Mouse (Mus musculus) midbrain, postnatal 0 days (tissue): ENCODE measurements around the gene Rab11fip3. TPM values are rescaled to one million over a fixed set of nuclear protein-coding genes. Genes with fewer than 3 reads are reported as not detected.

Source experiments
- ATAC-seq: fragments of 200-750 bp; cut with Nextera tagmentation; 2 replicates; pipeline ENCODE4 v1.8.0; 2017; ENCODE audit warnings: moderate number of reproducible peaks, mild to moderate bottlenecking, moderate TSS enrichment, moderate library complexity; ENCODE audit not compliant: low FRiP score
- DNase-seq: peaks from one replicate; pipeline ENCODE4 v3.0.0-alpha.2; 2015; ENCODE audit warnings: low spot score
- H3K27ac ChIP-seq: fragments of 300-500 bp; sonication (generic); 2 replicates; pipeline ENCODE4 v1.5.1; 2014; ENCODE audit warnings: low read depth, mild to moderate bottlenecking, low read length, mixed read lengths
- H3K27me3 ChIP-seq: fragments of 300-500 bp; sonication (generic); 2 replicates; pipeline ENCODE4 v1.6.1; 2014; ENCODE audit warnings: low read length, control low read depth, mixed read lengths; ENCODE audit not compliant: insufficient read depth
- H3K36me3 ChIP-seq: fragments of 300-500 bp; sonication (generic); 2 replicates; pipeline ENCODE4 v1.6.1; 2014; ENCODE audit warnings: low read length, control low read depth, mixed read lengths; ENCODE audit not compliant: insufficient read depth
- H3K4me1 ChIP-seq: fragments of 300-500 bp; sonication (generic); 2 replicates; pipeline ENCODE4 v1.6.1; 2014; ENCODE audit warnings: mild to moderate bottlenecking, control low read depth, antibody characterized with exemption, low read length, mixed read lengths; ENCODE audit not compliant: insufficient read depth
- H3K4me2 ChIP-seq: fragments of 300-500 bp; sonication (generic); 2 replicates; pipeline ENCODE4 v1.6.1; 2014; ENCODE audit warnings: low read depth, mild to moderate bottlenecking, low read length, mixed read lengths; ENCODE audit not compliant: poor library complexity, severe bottlenecking
- H3K4me3 ChIP-seq: fragments of 300-500 bp; sonication (generic); 2 replicates; pipeline ENCODE4 v1.5.1; 2014; ENCODE audit warnings: low read depth, mild to moderate bottlenecking, low read length, moderate library complexity
- H3K9ac ChIP-seq: fragments of 300-500 bp; sonication (generic); replicated peaks from 2 replicates; pipeline ENCODE4 v1.6.1; 2014; ENCODE audit warnings: mild to moderate bottlenecking, low read length, moderate library complexity, mixed read lengths; ENCODE audit not compliant: poor library complexity, severe bottlenecking
- H3K9me3 ChIP-seq: fragments of 300-500 bp; sonication (generic); 2 replicates; pipeline ENCODE4 v1.6.1; 2016; ENCODE audit warnings: low read length, control low read depth
- CTCF ChIP-seq: IDR thresholded peaks from 2 replicates; pipeline ENCODE4 v1.5.1; 2016; ENCODE audit warnings: antibody characterized with exemption, mild to moderate bottlenecking
- WGBS: fragments of 180-500 bp; shearing (Covaris S2); extraction: QIAGEN DNeasy Blood & Tissue Kit; methylation state at CpG from one replicate; pipeline ENCODE4 v1.1.7; 2014; 5-methylcytosine and 5-hydroxymethylcytosine counted together
- polyA plus RNA-seq: library from polyadenylated mRNA; unstranded; fragments of >200 nt; fragmentation: Nextera tagmentation; extraction: Ambion mirVana; gene quantifications from 2 replicates; pipeline ENCODE4 v1.2.1, GENCODE M21; 2015
- total RNA-seq: library from RNA; depleted of rRNA; stranded (reverse); fragments of >200 nt; gene quantifications from 2 replicates; pipeline ENCODE4 v1.2.3, GENCODE M21; 2014

The Rab11fip3 gene
- total and polyA plus RNA-seq, 2 experiments from 2014 or later = 18.3 to 34.7 TPM

- Histone ChIP-seq H3K4me2 (peak overlapping the region; percentile 57), H3K36me3 (no peaks in the 10 kb centered on the region), H3K9me3 (no peaks in the 10 kb centered on the region), H3K27me3 (peaks cover 37% of the 10 kb centered on the region), H3K9ac (no peak overlapping the region), H3K4me3 (peak overlapping the region; percentile 36), H3K27ac (no peak overlapping the region), H3K4me1 (no peaks in the 10 kb centered on the region)
- WGBS = under 1% methylated on average over 33 of the region's 33 CpGs
- TF ChIP-seq CTCF = no peak
- no peak for DNase-seq
- ATAC-seq = 0 out of 2 replicates have a peak, but pooled peaks have one; percentile 25
These were observed 118.0 kb downstream of the Rab11fip3 start for GRCm38 (mm10) chr17:25951225-25951802.

GRCm38 (mm10) chr17:25950706-25951105, 118.6 kb downstream of the Rab11fip3 start:
- Histone ChIP-seq H3K36me3 (no peaks in the 10 kb centered on the region), H3K27me3 (peaks cover 37% of the 10 kb centered on the region), H3K4me3 (no peak overlapping the region), H3K4me2 (no peak overlapping the region), H3K9ac (no peak overlapping the region), H3K27ac (no peak overlapping the region), H3K9me3 (no peaks in the 10 kb centered on the region), H3K4me1 (no peaks in the 10 kb centered on the region)
- DNase-seq (no peak), ATAC-seq (no peak)
- no peak for TF ChIP-seq CTCF
- no CpG with 5 or more reads among the region's 3 CpGs for WGBS

- no peak overlapping the region for H3K4me3 ChIP-seq
- no peak for TF ChIP-seq CTCF
- no peak for ATAC-seq
- no peaks in the 10 kb centered on the region for H3K9me3 ChIP-seq
- no peak overlapping the region for H3K27ac ChIP-seq
- no peaks in the 10 kb centered on the region for H3K36me3 ChIP-seq
- no peak overlapping the region for H3K9ac ChIP-seq
- no peaks in the 10 kb centered on the region for H3K4me1 ChIP-seq
- H3K4me2 ChIP-seq = no peak overlapping the region
- 73% methylated on average over 5 of the region's 5 CpGs for WGBS
- no peak for DNase-seq
- peaks cover 37% of the 10 kb centered on the region for H3K27me3 ChIP-seq
These were observed 119.4 kb downstream of the Rab11fip3 start for GRCm38 (mm10) chr17:25949981-25950380.

DNA sequence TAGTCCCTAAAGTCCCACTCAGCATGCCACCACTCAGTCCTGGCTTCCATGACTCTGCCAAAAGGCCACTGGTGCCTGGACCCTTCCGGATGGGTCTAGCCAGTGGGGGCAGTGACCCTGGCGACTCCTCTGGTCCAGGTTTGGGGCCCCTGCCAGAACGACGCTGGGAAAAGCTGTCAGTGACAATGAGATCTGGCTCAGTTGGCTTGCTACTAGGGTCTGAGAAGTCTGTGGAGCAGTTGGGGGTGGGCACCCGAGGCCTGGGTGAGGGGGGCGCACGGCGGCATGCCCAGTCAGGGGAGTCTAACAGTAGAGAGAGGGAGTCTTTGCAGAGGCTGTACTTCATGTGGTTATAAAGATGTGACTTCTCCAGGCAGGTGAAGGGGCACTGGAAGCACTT, 121.3 kb downstream of the Rab11fip3 start:
- Histone ChIP-seq H3K9me3 (no peaks in the 10 kb centered on the region), H3K4me3 (no peak overlapping the region), H3K27ac (no peak overlapping the region), H3K27me3 (peaks cover 31% of the 10 kb centered on the region), H3K36me3 (no peaks in the 10 kb centered on the region), H3K9ac (no peak overlapping the region), H3K4me2 (no peak overlapping the region), H3K4me1 (no peaks in the 10 kb centered on the region)
- WGBS = 77% methylated on average over 8 of the region's 8 CpGs
- TF ChIP-seq CTCF = no peak
- no peak for ATAC-seq
- DNase-seq = no peak

DNA sequence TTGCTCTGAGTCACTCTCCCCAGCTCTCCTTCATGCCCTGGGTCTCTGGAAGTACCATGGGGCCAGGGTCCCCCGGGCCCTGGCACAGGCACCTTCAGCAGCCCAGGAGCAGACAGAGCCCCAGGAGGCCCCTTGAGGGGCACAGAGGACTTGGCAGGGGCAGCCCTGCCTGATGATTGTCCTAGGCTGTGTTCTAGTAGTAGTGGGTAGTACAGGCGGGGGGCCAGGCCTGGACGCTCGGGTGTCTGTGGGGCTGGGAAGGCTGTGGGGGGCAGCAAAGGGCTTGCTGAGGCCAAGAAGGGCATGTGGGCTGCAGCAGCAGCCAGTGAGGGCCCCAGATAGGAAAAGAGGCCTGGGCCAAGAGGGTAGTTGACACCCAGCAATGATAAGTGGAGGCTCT, 121.8 kb downstream of the Rab11fip3 start:
- peaks cover 26% of the 10 kb centered on the region for H3K27me3 ChIP-seq
- H3K36me3 ChIP-seq = no peaks in the 10 kb centered on the region
- no peak overlapping the region for H3K27ac ChIP-seq
- ATAC-seq (no peak), DNase-seq (no peak)
- H3K9ac ChIP-seq = no peak overlapping the region
- WGBS = 81% methylated on average over 4 of the region's 4 CpGs
- no peak overlapping the region for H3K4me3 ChIP-seq
- H3K4me2 ChIP-seq = no peak overlapping the region
- no peaks in the 10 kb centered on the region for H3K4me1 ChIP-seq
- no peaks in the 10 kb centered on the region for H3K9me3 ChIP-seq
- no peak for TF ChIP-seq CTCF

DNA sequence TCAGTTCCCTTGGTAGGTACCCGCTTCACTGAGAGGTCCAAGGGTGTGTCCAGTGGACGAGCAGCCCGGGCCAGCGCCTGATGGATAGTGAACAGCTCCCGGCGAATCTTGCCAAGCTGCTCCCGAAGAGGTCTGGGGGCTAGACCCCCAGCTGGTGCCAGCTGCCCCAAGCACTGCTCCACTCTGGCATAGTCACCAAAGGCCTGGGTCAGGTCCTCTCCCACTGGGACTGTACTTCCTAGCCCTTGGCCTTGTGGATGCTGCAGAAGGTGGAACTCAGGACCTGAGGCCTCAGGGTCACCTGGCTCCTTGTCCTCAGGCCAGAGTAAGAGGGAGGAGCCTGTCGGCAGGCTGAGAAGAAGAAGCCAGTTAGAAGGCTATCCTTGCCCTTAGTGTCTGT, 122.5 kb downstream of the Rab11fip3 start:
- ATAC-seq = no peak

More for the DNA sequence above, 122.5 kb downstream of the Rab11fip3 start:
- Histone ChIP-seq H3K36me3 (no peaks in the 10 kb centered on the region), H3K4me2 (no peak overlapping the region), H3K9ac (no peak overlapping the region), H3K4me1 (no peaks in the 10 kb centered on the region), H3K27ac (no peak overlapping the region), H3K9me3 (no peaks in the 10 kb centered on the region), H3K27me3 (peaks cover 20% of the 10 kb centered on the region), H3K4me3 (no peak overlapping the region)
- 89% methylated on average over 8 of the region's 8 CpGs for WGBS
- no peak for TF ChIP-seq CTCF
- no peak for DNase-seq
